Comparison of ENCODE assay signal across 16 mouse cellular contexts in the genomic region with DNA sequence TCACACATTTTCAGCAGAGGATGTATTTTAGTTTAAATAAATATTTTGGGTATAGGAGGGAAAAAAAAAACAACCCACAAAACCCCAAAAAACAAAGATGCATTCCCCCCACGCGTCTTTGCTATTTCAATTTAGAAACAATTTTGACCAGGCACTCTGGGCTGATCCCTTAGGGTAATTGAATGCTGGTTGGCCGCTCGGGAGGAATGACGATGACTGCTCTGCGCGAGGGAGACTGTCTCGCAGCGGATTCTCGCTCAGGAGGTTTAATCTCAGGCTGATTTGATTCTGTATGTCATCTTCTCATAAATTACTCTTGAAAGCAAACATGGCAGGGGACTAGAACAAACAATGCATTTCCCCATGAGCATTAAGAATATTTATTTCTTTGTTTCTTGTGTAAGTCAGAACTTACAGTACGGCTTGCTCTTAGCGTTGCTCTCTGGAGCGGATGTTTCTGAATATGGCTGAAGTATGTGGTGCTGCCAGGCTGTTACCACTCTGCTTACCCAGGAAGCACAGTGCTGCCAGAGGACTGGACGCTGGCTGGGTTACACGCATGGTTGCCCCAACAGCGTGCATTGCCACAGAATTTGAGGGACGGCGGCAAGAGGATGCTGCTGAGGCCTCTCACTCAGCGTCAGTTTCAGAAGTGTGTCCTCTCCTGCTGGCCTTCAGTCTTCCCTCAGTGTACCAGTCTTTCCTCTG.
DNase-seq lines count a peak whose midpoint lies in the region; ATAC-seq and TF ChIP-seq lines count a peak whose summit lies in the region.
"Had no signal": no experiment of that assay in that cellular context is flagged by ENCODE, and none has a peak within 500 bp of the region (broad histone marks: within the 10 kb centered on the region; RNA-seq: fewer than 3 reads in every experiment).

No protein-coding gene starts in this region.

- no peak for ATAC-seq in hindbrain, embryonic 14.5 days (ENCODE audit: low FRiP score)
- ATAC-seq in midbrain, embryonic 16.5 days: no peak
- ATAC-seq in liver, embryonic 12.5 days: no peak
- ATAC-seq: lung, postnatal 0 days had no signal

- H3K79me2 ChIP-seq in heart, adult 2 months (replicated peaks; ENCODE audit: control insufficient read depth, insufficient read depth, low read length): no peaks in the 10 kb centered on the region

- peak overlapping the region; percentile 15 for H3K27ac ChIP-seq in hindbrain, embryonic 14.5 days
- H3K27ac ChIP-seq in midbrain, embryonic 16.5 days (ENCODE audit: low read length): peak overlapping the region; percentile 12; the same call in 1 of the 2 replicates
- H3K27ac ChIP-seq in liver, embryonic 12.5 days: no peak overlapping the region
- no peak overlapping the region for H3K27ac ChIP-seq in heart, adult 2 months
- H3K27ac ChIP-seq: embryonic facial prominence, embryonic 12.5 days; limb, embryonic 12.5 days; liver, embryonic 14.5 days had no signal

- WGBS in hindbrain, embryonic 14.5 days: 45% methylated on average over 19 of the region's 19 CpGs
- WGBS in midbrain, embryonic 16.5 days: 41% methylated on average over 19 of the region's 19 CpGs
- WGBS in liver, embryonic 12.5 days (ENCODE audit: insufficient replicate concordance): 85% methylated on average over 19 of the region's 19 CpGs
- 94% methylated on average over 19 of the region's 19 CpGs for WGBS in heart, adult 2 months

- no peak overlapping the region for H3K4me2 ChIP-seq in hindbrain, embryonic 14.5 days (replicated peaks)
- no peak overlapping the region for H3K4me2 ChIP-seq in midbrain, embryonic 16.5 days (ENCODE audit: low read length)
- no peak overlapping the region for H3K4me2 ChIP-seq in liver, embryonic 12.5 days
- H3K4me2 ChIP-seq: embryonic facial prominence, embryonic 12.5 days; limb, embryonic 12.5 days had no signal

- no peak for TF ChIP-seq POLR2A in heart, adult 2 months (IDR thresholded peaks at IDR 0.05; ENCODE audit: insufficient read depth, low read depth, low read length)

- peaks cover 2% of the 10 kb centered on the region; the same call in 1 of the 2 replicates for H3K4me1 ChIP-seq in hindbrain, embryonic 14.5 days (replicated peaks; ENCODE audit: control insufficient read depth, insufficient read depth, low read length)
- no peaks in the 10 kb centered on the region; the same call in 1 of the 2 replicates for H3K4me1 ChIP-seq in midbrain, embryonic 16.5 days (ENCODE audit: control insufficient read depth, insufficient read depth, low read length)
- H3K4me1 ChIP-seq in liver, embryonic 12.5 days: no peaks in the 10 kb centered on the region
- no peaks in the 10 kb centered on the region for H3K4me1 ChIP-seq in heart, adult 2 months (ENCODE audit: control insufficient read depth, insufficient read depth, low read length)
- H3K4me1 ChIP-seq: embryonic facial prominence, embryonic 12.5 days; limb, embryonic 12.5 days had no signal

- no peaks in the 10 kb centered on the region for H3K36me3 ChIP-seq in hindbrain, embryonic 14.5 days (replicated peaks; ENCODE audit: control insufficient read depth, insufficient read depth)
- peaks cover 2% of the 10 kb centered on the region; the same call in 1 of the 2 replicates for H3K36me3 ChIP-seq in midbrain, embryonic 16.5 days (ENCODE audit: control insufficient read depth, insufficient read depth, low read length)
- H3K36me3 ChIP-seq in liver, embryonic 12.5 days: peaks cover 5% of the 10 kb centered on the region
- H3K36me3 ChIP-seq in heart, adult 2 months (ENCODE audit: control insufficient read depth, insufficient read depth, low read length): no peaks in the 10 kb centered on the region
- H3K36me3 ChIP-seq: embryonic facial prominence, embryonic 12.5 days had no signal

- no peak overlapping the region for H3K9ac ChIP-seq in hindbrain, embryonic 14.5 days
- H3K9ac ChIP-seq in midbrain, embryonic 16.5 days (ENCODE audit: low read depth, low read length): no peak overlapping the region
- no peak overlapping the region for H3K9ac ChIP-seq in liver, embryonic 12.5 days
- H3K9ac ChIP-seq in heart, adult 2 months (ENCODE audit: low read depth, low read length): no peak overlapping the region
- H3K9ac ChIP-seq: embryonic facial prominence, embryonic 12.5 days; limb, embryonic 12.5 days; liver, embryonic 14.5 days had no signal

- peak; percentile 41 to 42 for DNase-seq in cerebellum, postnatal 14 days
- no peak for DNase-seq in cerebellum, adult 9-10 months
- DNase-seq in kidney, postnatal 4 days: peak; percentile 29 to 49
- DNase-seq in kidney, postnatal 36 days: no peak
- DNase-seq in hindbrain, embryonic 14.5 days (ENCODE audit: low spot score): no peak
- DNase-seq in heart, adult 2 months: no peak
- DNase-seq: adrenal gland, adult 2 months; cerebellum, adult 11 months; gastrocnemius, postnatal 10 days; right cerebral cortex, postnatal 25 days had no signal

- no peak overlapping the region for H3K4me3 ChIP-seq in hindbrain, embryonic 14.5 days (replicated peaks; ENCODE audit: low read length)
- no peak overlapping the region for H3K4me3 ChIP-seq in midbrain, embryonic 16.5 days (ENCODE audit: low read depth, low read length)
- no peak overlapping the region for H3K4me3 ChIP-seq in liver, embryonic 12.5 days
- H3K4me3 ChIP-seq in heart, adult 2 months: no peak overlapping the region
- H3K4me3 ChIP-seq: embryonic facial prominence, embryonic 12.5 days; limb, embryonic 12.5 days had no signal

- TF ChIP-seq EP300 in heart, adult 2 months (IDR thresholded peaks at IDR 0.05; ENCODE audit: insufficient read depth, low read depth, low read length): no peak

- intact Hi-C loops in heart, adult 2 months (cut with DNase I): no loop called here

- H3K9me3 ChIP-seq in hindbrain, embryonic 14.5 days (ENCODE audit: control insufficient read depth, low read length): no peaks in the 10 kb centered on the region
- no peaks in the 10 kb centered on the region for H3K9me3 ChIP-seq in midbrain, embryonic 16.5 days (replicated peaks; ENCODE audit: control insufficient read depth, low read length, poor library complexity, severe bottlenecking)
- no peaks in the 10 kb centered on the region for H3K9me3 ChIP-seq in liver, embryonic 12.5 days (replicated peaks)
- H3K9me3 ChIP-seq: embryonic facial prominence, embryonic 12.5 days had no signal

- no peak for TF ChIP-seq CTCF in heart, adult 2 months (IDR thresholded peaks at IDR 0.05)

- H3K27me3 ChIP-seq in hindbrain, embryonic 14.5 days (ENCODE audit: control insufficient read depth, insufficient read depth, low read length): no peaks in the 10 kb centered on the region
- no peaks in the 10 kb centered on the region for H3K27me3 ChIP-seq in midbrain, embryonic 16.5 days (ENCODE audit: control insufficient read depth, insufficient read depth, low read depth, low read length)
- no peaks in the 10 kb centered on the region for H3K27me3 ChIP-seq in liver, embryonic 12.5 days (replicated peaks)
- H3K27me3 ChIP-seq in heart, adult 2 months (ENCODE audit: control insufficient read depth, insufficient read depth, low read length): no peaks in the 10 kb centered on the region
- H3K27me3 ChIP-seq: embryonic facial prominence, embryonic 12.5 days; limb, embryonic 12.5 days had no signal

Comparison
In these comparisons a context has a peak if more than half of its experiments do, and no peak if none do; other contexts are left out.
1. DNase-seq: peak in cerebellum, postnatal 14 days (2 of 2) and kidney, postnatal 4 days (2 of 2); none in cerebellum, adult 9-10 months (single experiment), kidney, postnatal 36 days (0 of 2), hindbrain, embryonic 14.5 days (single experiment) and heart, adult 2 months (0 of 2).
2. H3K27ac ChIP-seq: peak in hindbrain, embryonic 14.5 days (single experiment) and midbrain, embryonic 16.5 days (single experiment); none in liver, embryonic 12.5 days (single experiment) and heart, adult 2 months (single experiment).